Mouse (Mus musculus): ENCODE data around the gene Uap1l1. TPM values are rescaled to one million over a fixed set of nuclear protein-coding genes. Genes with fewer than 3 reads are reported as not detected.

The Uap1l1 gene
- polyA plus RNA-seq, 1 experiment from 2014 or later = 5.2 TPM

- H3K4me3 ChIP-seq (ENCODE audit: low read depth, low read length) = peak within 1 kb of the TSS; percentile 60
- ATAC-seq = peak; percentile 77
- no peaks in the 10 kb centered on the region for H3K9me3 ChIP-seq (replicated peaks; ENCODE audit: control insufficient read depth, low read length, poor library complexity, severe bottlenecking)
- H3K4me2 ChIP-seq (ENCODE audit: low read length) = peak within 1 kb of the TSS; percentile 91
- 4% methylated on average over 13 of the region's 13 CpGs for WGBS
- peaks cover 6% of the 10 kb centered on the region; the same call in 1 of the 2 replicates for H3K36me3 ChIP-seq (ENCODE audit: control insufficient read depth, insufficient read depth, low read length)
- H3K27ac ChIP-seq (ENCODE audit: low read length) = no peak within 1 kb of the TSS
- peak within 1 kb of the TSS; percentile 71 for H3K9ac ChIP-seq (ENCODE audit: low read depth, low read length)
- H3K4me1 ChIP-seq (ENCODE audit: control insufficient read depth, insufficient read depth, low read length) = peaks cover 14% of the 10 kb centered on the region
- no peaks in the 10 kb centered on the region for H3K27me3 ChIP-seq (ENCODE audit: control insufficient read depth, insufficient read depth, low read depth, low read length)
Measured at GRCm38 (mm10) chr2:25356208-25357079, 9.0 kb downstream of the Uap1l1 start, which contains the start of gene Dpp7. TSS of gene Dpp7 (minus strand) at chr2:25356359.

- Histone ChIP-seq H3K27me3 (ENCODE audit: control insufficient read depth, insufficient read depth, low read depth, low read length) (no peaks in the 10 kb centered on the region), H3K4me3 (ENCODE audit: low read depth, low read length) (peak overlapping the region; percentile 60), H3K36me3 (ENCODE audit: control insufficient read depth, insufficient read depth, low read length) (peaks cover 14% of the 10 kb centered on the region), H3K27ac (ENCODE audit: low read length) (no peak overlapping the region), H3K4me2 (ENCODE audit: low read length) (peak overlapping the region; percentile 91), H3K9me3 (replicated peaks; ENCODE audit: control insufficient read depth, low read length, poor library complexity, severe bottlenecking) (no peaks in the 10 kb centered on the region), H3K9ac (ENCODE audit: low read depth, low read length) (peak overlapping the region; percentile 71), H3K4me1 (ENCODE audit: control insufficient read depth, insufficient read depth, low read length) (peaks cover 14% of the 10 kb centered on the region)
- 42% methylated on average over 18 of the region's 18 CpGs for WGBS
- 0 out of 2 replicates have a peak, but pooled peaks have one; percentile 22 for ATAC-seq
Measured at GRCm38 (mm10) chr2:25355419-25356066, 9.9 kb downstream of the Uap1l1 start.

GRCm38 (mm10) chr2:25354211-25354610 is 11.3 kb downstream of the Uap1l1 start:
- Histone ChIP-seq H3K9ac (ENCODE audit: low read depth, low read length) (no peak overlapping the region), H3K4me1 (ENCODE audit: control insufficient read depth, insufficient read depth, low read length) (peaks cover 14% of the 10 kb centered on the region), H3K36me3 (ENCODE audit: control insufficient read depth, insufficient read depth, low read length) (peaks cover 27% of the 10 kb centered on the region), H3K4me2 (ENCODE audit: low read length) (no peak overlapping the region), H3K27me3 (ENCODE audit: control insufficient read depth, insufficient read depth, low read depth, low read length) (no peaks in the 10 kb centered on the region), H3K27ac (ENCODE audit: low read length) (no peak overlapping the region), H3K4me3 (ENCODE audit: low read depth, low read length) (no peak overlapping the region), H3K9me3 (replicated peaks; ENCODE audit: control insufficient read depth, low read length, poor library complexity, severe bottlenecking) (no peaks in the 10 kb centered on the region)
- ATAC-seq = no peak
- WGBS = 86% methylated on average over 6 of the region's 6 CpGs

- H3K27ac ChIP-seq (ENCODE audit: low read length) = no peak overlapping the region
- no peaks in the 10 kb centered on the region for H3K27me3 ChIP-seq (ENCODE audit: control insufficient read depth, insufficient read depth, low read depth, low read length)
- no peak overlapping the region for H3K4me2 ChIP-seq (ENCODE audit: low read length)
- no peaks in the 10 kb centered on the region for H3K9me3 ChIP-seq (replicated peaks; ENCODE audit: control insufficient read depth, low read length, poor library complexity, severe bottlenecking)
- peaks cover 7% of the 10 kb centered on the region for H3K4me1 ChIP-seq (ENCODE audit: control insufficient read depth, insufficient read depth, low read length)
- no peak overlapping the region for H3K9ac ChIP-seq (ENCODE audit: low read depth, low read length)
- H3K36me3 ChIP-seq (ENCODE audit: control insufficient read depth, insufficient read depth, low read length) = peaks cover 44% of the 10 kb centered on the region
- WGBS = 93% methylated on average over 3 of the region's 3 CpGs
- ATAC-seq = no peak
- H3K4me3 ChIP-seq (ENCODE audit: low read depth, low read length) = no peak overlapping the region
Measured at GRCm38 (mm10) chr2:25350701-25351100, 14.8 kb downstream of the Uap1l1 start.

GRCm38 (mm10) chr2:25349499-25349898 is 16.0 kb downstream of the Uap1l1 start:
- H3K4me1 ChIP-seq (ENCODE audit: control insufficient read depth, insufficient read depth, low read length) = no peaks in the 10 kb centered on the region
- 95% methylated on average over 4 of the region's 4 CpGs for WGBS
- H3K27ac ChIP-seq (ENCODE audit: low read length) = no peak overlapping the region
- H3K27me3 ChIP-seq (ENCODE audit: control insufficient read depth, insufficient read depth, low read depth, low read length) = no peaks in the 10 kb centered on the region
- no peak overlapping the region for H3K9ac ChIP-seq (ENCODE audit: low read depth, low read length)
- peaks cover 55% of the 10 kb centered on the region for H3K36me3 ChIP-seq (ENCODE audit: control insufficient read depth, insufficient read depth, low read length)
- ATAC-seq = no peak
- H3K4me3 ChIP-seq (ENCODE audit: low read depth, low read length) = no peak overlapping the region
- no peak overlapping the region for H3K4me2 ChIP-seq (ENCODE audit: low read length)
- H3K9me3 ChIP-seq (replicated peaks; ENCODE audit: control insufficient read depth, low read length, poor library complexity, severe bottlenecking) = no peaks in the 10 kb centered on the region

- Histone ChIP-seq H3K27me3 (ENCODE audit: control insufficient read depth, insufficient read depth, low read depth, low read length) (no peaks in the 10 kb centered on the region), H3K27ac (ENCODE audit: low read length) (no peak overlapping the region), H3K9me3 (replicated peaks; ENCODE audit: control insufficient read depth, low read length, poor library complexity, severe bottlenecking) (no peaks in the 10 kb centered on the region), H3K36me3 (ENCODE audit: control insufficient read depth, insufficient read depth, low read length) (peaks cover 58% of the 10 kb centered on the region), H3K4me2 (ENCODE audit: low read length) (no peak overlapping the region), H3K4me1 (ENCODE audit: control insufficient read depth, insufficient read depth, low read length) (no peaks in the 10 kb centered on the region), H3K4me3 (ENCODE audit: low read depth, low read length) (no peak overlapping the region), H3K9ac (ENCODE audit: low read depth, low read length) (no peak overlapping the region)
- ATAC-seq = no peak
- WGBS = 92% methylated on average over 7 of the region's 7 CpGs
Measured at GRCm38 (mm10) chr2:25348162-25348561, 17.3 kb downstream of the Uap1l1 start.

- WGBS = 92% methylated on average over 6 of the region's 6 CpGs
- peaks cover 6% of the 10 kb centered on the region for H3K4me1 ChIP-seq (ENCODE audit: control insufficient read depth, insufficient read depth, low read length)
- no peak overlapping the region for H3K4me2 ChIP-seq (ENCODE audit: low read length)
- no peak overlapping the region for H3K27ac ChIP-seq (ENCODE audit: low read length)
- H3K36me3 ChIP-seq (ENCODE audit: control insufficient read depth, insufficient read depth, low read length) = peaks cover 49% of the 10 kb centered on the region
- H3K27me3 ChIP-seq (ENCODE audit: control insufficient read depth, insufficient read depth, low read depth, low read length) = no peaks in the 10 kb centered on the region
- no peak overlapping the region for H3K9ac ChIP-seq (ENCODE audit: low read depth, low read length)
- no peak for ATAC-seq
- no peaks in the 10 kb centered on the region for H3K9me3 ChIP-seq (replicated peaks; ENCODE audit: control insufficient read depth, low read length, poor library complexity, severe bottlenecking)
- H3K4me3 ChIP-seq (ENCODE audit: low read depth, low read length) = no peak overlapping the region
Measured at GRCm38 (mm10) chr2:25338303-25338702, 27.2 kb downstream of the Uap1l1 start.

GRCm38 (mm10) chr2:25333569-25333968 is 31.9 kb downstream of the Uap1l1 start:
- no peaks in the 10 kb centered on the region for H3K9me3 ChIP-seq (replicated peaks; ENCODE audit: control insufficient read depth, low read length, poor library complexity, severe bottlenecking)
- WGBS = 85% methylated on average over 2 of the region's 2 CpGs
- peak overlapping the region; percentile 82 for H3K9ac ChIP-seq (ENCODE audit: low read depth, low read length)
- H3K27me3 ChIP-seq (ENCODE audit: control insufficient read depth, insufficient read depth, low read depth, low read length) = no peaks in the 10 kb centered on the region
- no peak for ATAC-seq
- peak overlapping the region; percentile 67 for H3K4me3 ChIP-seq (ENCODE audit: low read depth, low read length)
- H3K4me1 ChIP-seq (ENCODE audit: control insufficient read depth, insufficient read depth, low read length) = peaks cover 16% of the 10 kb centered on the region
- H3K36me3 ChIP-seq (ENCODE audit: control insufficient read depth, insufficient read depth, low read length) = peaks cover 29% of the 10 kb centered on the region
- peak overlapping the region; percentile 91 for H3K4me2 ChIP-seq (ENCODE audit: low read length)
- no peak overlapping the region for H3K27ac ChIP-seq (ENCODE audit: low read length)

Measured in midbrain, embryonic 16.5 days (tissue).